Mouse (Mus musculus): ENCODE measurements at regions not wholly inside any gene's neighbourhood (a gene's known extent, or its start where the extent isn't known, plus 50 kb on each side); places are given as distances from the start of the nearest gene placed in this dataset.

DNA sequence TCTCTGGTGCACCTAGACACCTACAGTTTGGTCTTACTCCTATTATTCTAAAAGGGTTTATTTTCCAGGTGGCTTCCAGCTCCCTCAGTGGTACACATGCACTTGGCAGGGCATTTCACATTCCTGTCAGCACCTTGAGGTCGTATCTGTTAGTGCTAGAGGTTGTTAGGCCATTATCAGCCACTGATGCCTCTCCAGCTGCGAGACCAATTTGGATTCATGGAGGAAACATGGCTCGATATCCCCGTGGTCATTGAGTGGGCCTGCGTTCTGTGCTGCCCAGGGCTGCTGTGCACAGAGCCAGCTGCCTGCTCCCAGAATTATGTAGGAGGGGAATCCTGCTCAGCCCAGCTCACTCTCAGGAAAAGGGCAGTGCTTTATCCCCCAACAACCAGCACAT, 60.1 kb upstream of the Irx1 start:
- H3K9me3 ChIP-seq (ENCODE audit: control insufficient read depth): no peaks in the 10 kb centered on the region
- H3K9ac ChIP-seq (ENCODE audit: low read depth, low read length): no peak overlapping the region
- no peak overlapping the region for H3K4me3 ChIP-seq (ENCODE audit: low read depth, low read length)
- H3K4me1 ChIP-seq (replicated peaks; ENCODE audit: control insufficient read depth, insufficient read depth, low read length): no peaks in the 10 kb centered on the region
- H3K27ac ChIP-seq (ENCODE audit: low read depth, low read length): no peak overlapping the region
- no peaks in the 10 kb centered on the region for H3K27me3 ChIP-seq (replicated peaks; ENCODE audit: control insufficient read depth, insufficient read depth, low read length)
- no peak for TF ChIP-seq CTCF (IDR thresholded peaks at IDR 0.05; ENCODE audit: low read depth)
- H3K4me2 ChIP-seq (replicated peaks; ENCODE audit: low read depth): no peak overlapping the region
- H3K36me3 ChIP-seq (ENCODE audit: control insufficient read depth, insufficient read depth): no peaks in the 10 kb centered on the region
- ATAC-seq: no peak
- 66% methylated on average over 5 of the region's 5 CpGs for WGBS

GRCm38 (mm10) chr13:72043930-72044470, 80.5 kb upstream of the Irx1 start:
- ATAC-seq: no peak
- no peaks in the 10 kb centered on the region for H3K4me1 ChIP-seq (replicated peaks; ENCODE audit: control insufficient read depth, insufficient read depth, low read length)
- H3K36me3 ChIP-seq (ENCODE audit: control insufficient read depth, insufficient read depth): no peaks in the 10 kb centered on the region
- no peak overlapping the region for H3K4me3 ChIP-seq (ENCODE audit: low read depth, low read length)
- TF ChIP-seq CTCF (IDR thresholded peaks at IDR 0.05; ENCODE audit: low read depth): no peak
- 82% methylated on average over 5 of the region's 5 CpGs for WGBS
- no peak overlapping the region for H3K27ac ChIP-seq (ENCODE audit: low read depth, low read length)
- H3K4me2 ChIP-seq (replicated peaks; ENCODE audit: low read depth): no peak overlapping the region
- H3K9ac ChIP-seq (ENCODE audit: low read depth, low read length): no peak overlapping the region
- no peaks in the 10 kb centered on the region for H3K27me3 ChIP-seq (replicated peaks; ENCODE audit: control insufficient read depth, insufficient read depth, low read length)
- H3K9me3 ChIP-seq (ENCODE audit: control insufficient read depth): no peaks in the 10 kb centered on the region

DNA sequence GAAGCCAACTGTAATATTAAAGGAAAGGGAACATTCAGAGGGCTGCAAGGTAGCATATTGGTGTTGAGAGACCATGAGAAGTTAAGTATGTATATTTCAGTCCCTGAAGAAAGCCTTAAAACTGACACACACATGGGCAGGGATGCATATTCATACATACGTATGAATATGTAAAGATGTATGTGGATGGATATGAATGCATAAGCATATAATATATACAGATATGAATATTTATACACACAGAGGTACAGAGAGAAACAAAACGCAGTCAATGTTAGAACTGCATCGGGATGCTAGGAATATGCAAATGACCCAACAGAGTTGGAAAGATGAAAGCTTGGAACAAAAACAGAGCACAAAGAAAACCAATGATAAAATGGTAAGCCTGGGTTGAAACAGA, 92.9 kb upstream of the Irx1 start:
- 91% methylated on average over 3 of the region's 3 CpGs for WGBS
- no peak for ATAC-seq

DNA sequence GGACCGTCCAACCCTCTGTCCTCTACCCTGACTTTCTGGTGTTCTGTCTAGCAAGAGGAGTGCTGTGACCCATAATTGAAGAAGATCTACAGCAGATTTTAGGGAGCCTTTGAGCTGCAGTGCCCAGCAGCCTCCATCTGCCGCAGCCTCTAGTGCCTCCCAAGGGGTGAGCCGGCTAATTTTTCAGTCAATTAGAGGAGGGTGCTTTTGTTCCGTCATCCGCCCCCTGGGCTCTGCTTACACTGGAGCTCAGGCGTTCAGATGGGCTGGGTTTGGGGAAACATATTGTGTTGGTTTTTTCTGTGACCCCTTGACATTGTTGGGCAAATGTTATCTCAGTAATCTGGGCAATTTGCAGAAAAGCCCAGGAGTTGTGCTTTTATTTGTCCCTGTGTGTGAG, 98.1 kb upstream of the Irx1 start:
- no peak overlapping the region for H3K4me3 ChIP-seq (ENCODE audit: low read depth, low read length)
- no peak for TF ChIP-seq CTCF (IDR thresholded peaks at IDR 0.05; ENCODE audit: low read depth)
- H3K9ac ChIP-seq (ENCODE audit: low read depth, low read length): no peak overlapping the region
- H3K27me3 ChIP-seq (replicated peaks; ENCODE audit: control insufficient read depth, insufficient read depth, low read length): no peaks in the 10 kb centered on the region
- no peaks in the 10 kb centered on the region for H3K9me3 ChIP-seq (ENCODE audit: control insufficient read depth)
- no peak overlapping the region for H3K27ac ChIP-seq (ENCODE audit: low read depth, low read length)
- no peak for ATAC-seq
- no peaks in the 10 kb centered on the region for H3K36me3 ChIP-seq (ENCODE audit: control insufficient read depth, insufficient read depth)
- H3K4me1 ChIP-seq (replicated peaks; ENCODE audit: control insufficient read depth, insufficient read depth, low read length): no peaks in the 10 kb centered on the region
- no peak overlapping the region for H3K4me2 ChIP-seq (replicated peaks; ENCODE audit: low read depth)
- 45% methylated on average over 6 of the region's 6 CpGs for WGBS

More for the DNA sequence above, 92.9 kb upstream of the Irx1 start:
- H3K27ac ChIP-seq (ENCODE audit: low read depth, low read length): no peak overlapping the region
- no peaks in the 10 kb centered on the region for H3K27me3 ChIP-seq (replicated peaks; ENCODE audit: control insufficient read depth, insufficient read depth, low read length)
- H3K4me3 ChIP-seq (ENCODE audit: low read depth, low read length): no peak overlapping the region
- no peak for TF ChIP-seq CTCF (IDR thresholded peaks at IDR 0.05; ENCODE audit: low read depth)
- H3K4me1 ChIP-seq (replicated peaks; ENCODE audit: control insufficient read depth, insufficient read depth, low read length): no peaks in the 10 kb centered on the region
- no peak overlapping the region for H3K9ac ChIP-seq (ENCODE audit: low read depth, low read length)
- H3K4me2 ChIP-seq (replicated peaks; ENCODE audit: low read depth): no peak overlapping the region
- H3K36me3 ChIP-seq (ENCODE audit: control insufficient read depth, insufficient read depth): no peaks in the 10 kb centered on the region
- H3K9me3 ChIP-seq (ENCODE audit: control insufficient read depth): no peaks in the 10 kb centered on the region

DNA sequence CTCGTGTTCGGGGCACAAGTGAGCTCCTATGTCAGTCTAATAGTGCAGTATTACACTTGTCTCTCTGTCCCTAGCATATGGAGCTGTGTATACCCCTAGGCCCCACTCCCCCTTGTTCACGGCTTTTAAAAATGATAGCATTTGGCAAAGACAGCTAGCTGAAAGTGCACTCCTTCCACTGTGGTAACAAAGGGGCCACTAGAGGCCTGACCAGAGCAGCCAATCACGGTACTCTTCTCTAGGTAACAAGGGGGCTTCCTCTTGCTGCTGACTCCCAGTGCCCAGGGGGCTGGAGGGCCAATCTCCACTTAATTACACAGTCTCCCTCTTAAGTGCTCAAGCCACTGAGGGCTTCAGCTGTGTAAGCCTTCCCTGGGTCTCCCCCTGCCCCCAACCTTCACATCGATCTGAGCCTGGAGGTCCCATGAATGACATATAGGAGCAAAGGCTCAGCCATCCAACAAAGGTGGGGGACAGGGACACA, 99.8 kb upstream of the Irx1 start:
- H3K4me1 ChIP-seq (replicated peaks; ENCODE audit: control insufficient read depth, insufficient read depth, low read length): no peaks in the 10 kb centered on the region
- no peak overlapping the region for H3K27ac ChIP-seq (ENCODE audit: low read depth, low read length)
- 79% methylated on average over 5 of the region's 5 CpGs for WGBS
- no peaks in the 10 kb centered on the region for H3K36me3 ChIP-seq (ENCODE audit: control insufficient read depth, insufficient read depth)
- H3K9ac ChIP-seq (ENCODE audit: low read depth, low read length): no peak overlapping the region
- H3K27me3 ChIP-seq (replicated peaks; ENCODE audit: control insufficient read depth, insufficient read depth, low read length): no peaks in the 10 kb centered on the region
- no peak overlapping the region for H3K4me3 ChIP-seq (ENCODE audit: low read depth, low read length)
- no peak overlapping the region for H3K4me2 ChIP-seq (replicated peaks; ENCODE audit: low read depth)
- H3K9me3 ChIP-seq (ENCODE audit: control insufficient read depth): no peaks in the 10 kb centered on the region
- ATAC-seq: no peak
- no peak for TF ChIP-seq CTCF (IDR thresholded peaks at IDR 0.05; ENCODE audit: low read depth)

DNA sequence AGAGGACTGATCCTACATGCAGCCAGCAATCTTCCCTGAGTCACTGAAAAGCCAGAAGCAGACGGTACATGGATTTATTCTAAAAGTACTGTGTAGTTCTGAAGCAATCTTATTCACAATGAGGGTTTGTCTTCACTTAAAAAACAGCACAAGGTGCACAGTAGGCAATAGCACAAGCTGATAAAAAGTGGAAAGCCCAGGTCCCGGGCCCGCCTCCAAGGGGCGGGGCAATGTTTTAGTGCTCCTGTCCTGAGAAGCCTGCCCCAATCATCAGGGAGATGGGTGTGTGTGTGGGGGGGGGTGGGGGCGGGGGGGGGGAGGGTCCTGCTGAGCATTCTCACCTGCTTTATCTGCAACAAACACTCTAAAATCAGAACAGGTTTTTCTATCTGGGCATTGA, 133.1 kb upstream of the Irx1 start:
- H3K27me3 ChIP-seq (replicated peaks; ENCODE audit: control insufficient read depth, insufficient read depth, low read length): no peaks in the 10 kb centered on the region
- no peak overlapping the region for H3K27ac ChIP-seq (ENCODE audit: low read depth, low read length)
- ATAC-seq: no peak
- H3K4me2 ChIP-seq (replicated peaks; ENCODE audit: low read depth): no peak overlapping the region
- no peaks in the 10 kb centered on the region for H3K4me1 ChIP-seq (replicated peaks; ENCODE audit: control insufficient read depth, insufficient read depth, low read length)
- H3K4me3 ChIP-seq (ENCODE audit: low read depth, low read length): no peak overlapping the region
- no peaks in the 10 kb centered on the region for H3K9me3 ChIP-seq (ENCODE audit: control insufficient read depth)
- WGBS: 33% methylated on average over 4 of the region's 5 CpGs
- H3K36me3 ChIP-seq (ENCODE audit: control insufficient read depth, insufficient read depth): no peaks in the 10 kb centered on the region
- TF ChIP-seq CTCF (IDR thresholded peaks at IDR 0.05; ENCODE audit: low read depth): no peak
- H3K9ac ChIP-seq (ENCODE audit: low read depth, low read length): no peak overlapping the region

GRCm38 (mm10) chr13:72097268-72097667, 133.7 kb upstream of the Irx1 start:
- Histone ChIP-seq H3K9me3 (ENCODE audit: control insufficient read depth) (no peaks in the 10 kb centered on the region), H3K36me3 (ENCODE audit: control insufficient read depth, insufficient read depth) (no peaks in the 10 kb centered on the region), H3K4me2 (replicated peaks; ENCODE audit: low read depth) (no peak overlapping the region), H3K9ac (ENCODE audit: low read depth, low read length) (no peak overlapping the region), H3K27me3 (replicated peaks; ENCODE audit: control insufficient read depth, insufficient read depth, low read length) (no peaks in the 10 kb centered on the region), H3K4me1 (replicated peaks; ENCODE audit: control insufficient read depth, insufficient read depth, low read length) (no peaks in the 10 kb centered on the region), H3K27ac (ENCODE audit: low read depth, low read length) (no peak overlapping the region), H3K4me3 (ENCODE audit: low read depth, low read length) (no peak overlapping the region)
- 37% methylated on average over 8 of the region's 8 CpGs for WGBS
- TF ChIP-seq CTCF (IDR thresholded peaks at IDR 0.05; ENCODE audit: low read depth): no peak
- ATAC-seq: no peak

Data from intestine, postnatal 0 days (tissue).